Mouse (Mus musculus) c-Kit-positive CD71-positive TER-119-positive erythroid progenitor cells, embryonic 14.5 days (primary cell): ENCODE results near the gene Tm4sf5.
"Not testable (repeated sequence)": the region's sequence is repeated elsewhere in the genome, so short reads cannot be mapped to it uniquely, and the experiment has no call there.

Source experiments
- DNase-seq: peaks from one replicate; pipeline ENCODE4 v3.0.0-alpha.2; 2013; ENCODE audit warnings: low spot score

Gene Tm4sf5

GRCm38 (mm10) chr11:70509753-70510564 is 4.9 kb downstream of the Tm4sf5 start:
- no peak for DNase-seq

- no peak for DNase-seq
Observed at GRCm38 (mm10) chr11:70511242-70511641, 6.2 kb downstream of the Tm4sf5 start.

DNA sequence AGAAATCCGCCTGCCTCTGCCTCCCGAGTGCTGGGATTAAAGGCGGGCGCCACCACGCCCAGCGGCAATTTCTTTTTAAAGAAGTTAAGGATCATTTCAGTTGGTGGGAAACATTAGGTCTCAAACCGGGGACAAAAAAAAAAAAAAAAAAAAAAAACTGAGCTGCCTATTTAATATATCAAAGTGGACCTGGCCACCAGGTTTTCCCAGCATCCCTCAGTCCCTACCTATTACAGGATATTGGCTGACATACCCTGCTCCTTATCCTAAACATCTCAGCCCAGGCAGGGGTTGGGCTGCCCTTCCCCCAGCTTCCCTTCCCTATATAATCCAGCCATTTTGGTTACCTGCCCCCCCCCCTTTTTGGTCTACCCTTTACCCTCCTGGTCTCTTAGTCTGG is 6.8 kb downstream of the Tm4sf5 start:
- no peak for DNase-seq

GRCm38 (mm10) chr11:70512709-70513342 is 7.8 kb downstream of the Tm4sf5 start:
- DNase-seq = no peak

DNA sequence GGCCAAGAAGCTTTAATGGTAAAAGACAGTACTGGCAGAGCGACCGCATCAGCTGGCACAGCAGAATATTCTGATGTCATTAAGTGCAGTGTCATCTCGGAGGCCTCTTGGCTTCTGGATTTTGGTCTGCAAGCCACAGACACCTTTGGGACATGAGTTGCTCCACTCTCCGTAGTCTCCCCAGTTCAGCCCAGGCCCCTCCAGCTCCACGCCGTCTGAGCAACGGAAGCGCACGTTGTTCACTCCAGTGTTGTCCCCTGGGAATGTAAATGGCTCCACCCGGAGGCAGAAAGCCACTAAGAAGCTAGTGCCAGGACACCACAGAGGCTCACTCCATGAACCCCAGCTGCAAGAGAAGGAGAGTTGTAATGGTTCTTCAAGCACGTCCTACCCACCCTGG is 8.5 kb downstream of the Tm4sf5 start:
- no peak for DNase-seq

DNA sequence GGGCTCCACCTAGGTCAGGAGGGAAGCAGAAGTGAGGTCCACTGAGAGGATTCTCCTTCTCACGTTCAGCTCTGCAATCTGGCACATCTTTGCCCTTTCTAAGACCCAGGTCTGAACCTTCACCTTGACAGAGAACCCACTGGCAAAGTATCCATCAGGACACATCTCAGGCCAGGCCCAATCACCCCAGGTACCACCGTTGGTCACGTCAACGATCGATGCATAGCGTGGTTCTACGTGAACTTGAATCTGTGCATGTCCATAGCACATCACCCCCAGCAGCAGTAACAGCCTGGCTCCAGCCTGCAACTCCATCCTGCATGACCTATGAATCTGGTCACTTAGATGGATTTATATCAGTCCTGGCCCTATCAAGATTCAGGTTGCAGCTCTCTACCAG is 9.2 kb downstream of the Tm4sf5 start, which contains the start of gene Vmo1:
Gene Vmo1 (minus strand): TSS at position 329 of the 400 bp plus-strand sequence.
- DNase-seq = no peak

- DNase-seq = peak; percentile 59
Observed at GRCm38 (mm10) chr11:70516352-70516751, 11.3 kb downstream of the Tm4sf5 start.

DNA sequence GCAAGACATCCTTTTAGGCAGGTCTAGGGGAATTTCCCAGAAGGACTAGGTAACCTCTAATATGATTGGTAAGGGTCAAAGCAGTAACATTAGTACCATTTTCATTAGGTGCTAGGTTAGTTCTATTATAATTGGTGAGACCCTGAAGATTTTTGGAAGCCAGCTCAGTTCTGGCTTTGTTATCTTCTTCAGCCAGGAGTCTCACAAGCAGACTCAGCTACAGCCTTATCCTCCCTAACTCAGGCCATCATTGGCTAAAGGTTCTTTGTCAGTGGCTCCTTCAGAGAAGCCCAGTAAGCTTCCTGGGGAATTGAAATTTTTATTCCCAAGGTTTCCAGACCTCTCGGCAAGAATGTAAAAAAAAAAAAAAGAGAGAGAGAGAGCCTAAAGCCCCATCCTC is 13.4 kb downstream of the Tm4sf5 start:
- DNase-seq = no peak

DNA sequence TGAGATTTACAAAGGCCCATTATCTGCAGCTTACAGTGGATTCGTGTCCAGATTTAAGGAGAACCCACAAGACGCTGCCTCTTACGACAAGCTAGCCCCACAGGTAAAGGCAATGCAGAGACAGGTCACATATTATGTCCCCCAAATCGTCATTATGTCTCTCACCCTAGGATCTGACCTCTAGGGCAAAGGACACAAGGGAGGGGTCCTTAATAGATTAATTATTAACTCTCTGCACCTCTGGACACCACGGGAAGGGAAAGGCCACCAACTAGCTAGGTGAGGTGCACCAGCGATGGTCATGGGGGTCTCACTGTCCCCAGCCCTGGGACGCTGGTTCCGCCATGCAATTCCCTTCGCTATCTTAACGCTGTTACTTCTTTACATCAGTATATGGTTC is 13.9 kb downstream of the Tm4sf5 start, which contains the start of gene Gltpd2:
Gene Gltpd2 (plus strand): TSS at position 274 of the 400 bp plus-strand sequence.
- DNase-seq = no peak

DNA sequence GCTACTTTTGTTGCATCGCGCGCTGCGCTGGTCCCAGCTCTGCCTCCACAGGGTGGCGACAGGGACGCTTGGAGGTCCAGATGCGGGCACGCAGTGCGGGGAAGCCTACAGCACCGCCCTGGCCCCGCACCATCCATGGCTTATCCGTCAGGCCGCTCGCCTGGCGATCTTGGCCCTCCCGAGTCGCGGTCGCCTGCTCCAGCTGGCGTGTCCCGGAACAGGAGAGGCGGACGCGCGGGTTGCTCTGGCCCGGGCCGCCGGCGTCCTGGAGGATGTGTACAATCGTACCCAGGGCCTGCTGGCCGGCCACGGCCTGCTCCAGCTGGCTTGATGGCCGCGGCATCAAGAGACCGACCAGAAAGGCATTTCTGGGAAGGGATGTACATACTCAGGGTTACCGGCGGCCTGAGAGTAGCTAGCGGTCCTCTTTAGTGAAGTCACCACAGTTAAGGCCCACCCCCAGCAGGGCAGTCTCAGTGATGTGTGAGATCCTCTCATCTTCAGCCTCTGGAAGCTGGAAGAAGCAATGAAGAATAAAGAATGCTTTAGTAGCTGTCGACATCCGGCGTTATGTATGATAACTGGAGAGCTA is 15.2 kb downstream of the Tm4sf5 start:
- no peak for DNase-seq

- DNase-seq = not testable (repeated sequence)
Observed at GRCm38 (mm10) chr11:70523306-70523989, 18.4 kb downstream of the Tm4sf5 start.

- no peak for DNase-seq
Observed at GRCm38 (mm10) chr11:70524782-70525181, 19.7 kb downstream of the Tm4sf5 start.

GRCm38 (mm10) chr11:70525184-70525678 is 20.2 kb downstream of the Tm4sf5 start, which contains the start of gene Psmb6:
Psmb6 (plus strand) TSS chr11:70525367.
- DNase-seq = peak; percentile 95

DNA sequence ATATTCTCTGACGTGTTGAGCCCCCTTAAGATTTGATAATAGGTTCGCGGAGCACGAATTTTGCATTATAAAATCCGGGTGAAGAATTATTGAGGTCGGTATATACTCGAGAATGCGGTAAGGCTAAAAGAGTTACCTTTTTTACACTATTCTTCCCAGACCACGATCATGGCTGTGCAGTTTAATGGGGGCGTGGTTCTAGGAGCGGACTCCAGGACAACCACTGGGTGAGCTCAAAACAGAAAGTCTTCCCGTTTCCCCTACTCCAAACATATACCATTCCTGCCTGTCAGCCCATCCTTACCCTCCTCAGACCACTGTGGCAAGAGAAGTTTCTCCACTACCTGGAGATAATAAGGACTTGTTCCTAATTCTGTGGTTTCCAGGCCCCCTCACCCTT is 20.7 kb downstream of the Tm4sf5 start:
- no peak for DNase-seq

DNA sequence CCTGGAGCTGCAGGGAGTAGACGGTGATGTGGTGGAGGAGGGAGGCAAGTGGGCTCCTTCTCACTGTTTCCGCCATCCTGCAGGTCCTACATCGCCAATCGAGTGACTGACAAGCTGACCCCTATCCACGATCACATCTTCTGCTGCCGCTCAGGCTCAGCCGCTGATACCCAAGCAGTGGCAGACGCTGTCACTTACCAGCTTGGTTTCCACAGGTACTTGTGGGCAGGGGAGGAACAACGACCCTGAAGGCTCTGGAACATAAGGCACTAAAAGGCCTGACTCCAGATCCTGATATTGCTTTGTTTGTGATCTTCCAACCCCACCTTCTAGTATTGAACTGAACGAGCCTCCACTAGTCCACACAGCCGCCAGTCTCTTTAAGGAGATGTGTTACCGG is 21.2 kb downstream of the Tm4sf5 start:
- no peak for DNase-seq

- no peak for DNase-seq
Observed at GRCm38 (mm10) chr11:70528610-70529009, 23.6 kb downstream of the Tm4sf5 start.

GRCm38 (mm10) chr11:70531065-70531464 is 26.0 kb downstream of the Tm4sf5 start:
- not testable (repeated sequence) for DNase-seq

DNA sequence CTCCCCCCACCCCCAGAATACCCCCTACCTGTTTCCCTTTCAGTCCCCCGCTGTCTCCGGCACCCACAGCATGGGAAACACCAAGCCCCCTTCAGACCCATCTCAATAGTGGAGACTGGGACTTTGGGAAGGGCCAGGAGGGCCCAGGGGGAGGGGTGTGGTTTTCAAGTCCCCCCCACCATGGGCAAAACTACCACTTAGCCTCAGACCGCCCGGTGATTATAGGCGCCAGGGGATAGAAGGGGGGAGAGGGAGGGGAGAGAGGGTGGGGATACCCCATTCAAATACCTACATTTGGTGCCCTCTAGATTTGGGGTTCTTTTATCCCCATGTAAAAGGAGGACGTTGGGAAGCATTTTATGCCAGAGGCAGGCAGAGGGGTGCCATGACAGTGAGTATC is 27.8 kb downstream of the Tm4sf5 start, which contains the start of gene Gm40193:
Gene Gm40193 (minus strand): TSS at position 101 of the 400 bp plus-strand sequence.
- no peak for DNase-seq

DNA sequence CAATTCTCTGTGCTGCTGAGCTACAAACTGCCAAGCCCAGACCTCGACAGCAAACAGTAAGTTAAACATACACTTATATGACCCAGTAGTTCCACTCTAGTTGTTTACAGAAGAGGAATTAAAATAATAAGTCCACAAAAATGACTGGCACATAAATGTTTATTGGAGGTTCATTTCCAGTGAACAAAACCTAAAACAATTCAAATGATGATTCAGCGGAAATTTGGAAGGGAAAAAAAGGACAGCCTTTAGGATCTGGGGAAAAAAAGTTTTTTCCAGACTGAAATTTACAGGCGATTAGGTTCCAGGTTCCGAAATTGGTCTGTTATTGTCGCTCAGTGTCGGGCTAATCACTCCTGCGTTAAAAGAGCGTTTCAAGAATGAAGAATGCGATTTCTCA is 34.4 kb downstream of the Tm4sf5 start:
- no peak for DNase-seq

DNA sequence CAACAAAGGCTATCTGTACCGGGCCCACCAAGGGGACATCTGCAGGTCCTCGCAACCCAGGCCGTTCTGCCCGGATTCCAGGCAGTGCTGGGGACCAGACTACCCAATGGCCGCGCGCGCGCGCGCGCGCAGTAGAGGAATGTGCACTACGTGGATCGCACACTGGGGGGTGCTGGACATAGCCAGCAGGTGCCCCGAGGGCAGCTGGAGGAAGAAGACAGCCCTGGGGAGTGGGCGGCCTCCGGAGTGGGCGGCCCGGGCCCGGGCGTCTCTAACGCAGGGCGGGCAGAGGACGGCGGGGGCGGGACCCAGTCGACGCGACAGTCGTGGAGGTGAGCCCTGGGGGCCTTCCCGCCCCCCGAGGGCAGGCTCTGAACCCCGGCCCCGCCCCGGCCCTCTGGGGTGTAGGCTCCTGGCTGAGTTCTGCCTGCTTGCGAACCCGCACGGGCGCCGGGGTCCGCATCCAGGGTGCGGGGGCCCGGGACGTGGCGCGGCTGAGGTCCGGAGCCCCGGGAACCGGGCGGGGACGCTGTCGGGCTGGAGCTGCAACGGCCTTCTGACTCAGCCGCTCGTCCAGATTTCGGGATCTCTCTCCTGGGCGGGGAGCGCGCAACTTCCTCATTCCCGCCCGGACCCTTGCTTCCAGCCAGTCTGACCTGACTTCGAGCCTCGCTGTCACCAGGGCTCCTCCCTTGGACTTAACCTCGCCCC is 35.0 kb downstream of the Tm4sf5 start, which contains the start of gene Pld2:
Gene Pld2 (plus strand): TSS at position 188 of the 711 bp plus-strand sequence.
- peak; percentile 57 for DNase-seq

DNA sequence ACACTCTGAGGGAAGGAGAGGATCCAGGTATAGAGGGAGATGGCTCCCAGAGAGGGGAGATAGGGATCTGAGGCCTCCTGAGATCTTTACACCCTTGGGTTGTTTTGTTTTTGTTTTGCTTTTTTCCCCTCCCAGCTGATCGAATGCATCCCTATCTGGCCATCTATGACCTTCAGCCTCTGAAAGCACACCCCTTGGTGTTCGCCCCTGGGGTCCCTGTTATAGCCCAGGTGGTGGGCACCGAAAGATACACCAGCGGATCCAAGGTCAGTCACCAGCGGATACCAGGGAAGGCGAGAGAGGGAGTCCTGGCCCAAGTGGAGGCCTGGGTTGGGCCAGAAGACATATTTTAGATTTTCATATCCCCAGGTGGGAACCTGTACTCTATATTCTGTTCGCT is 35.9 kb downstream of the Tm4sf5 start:
- DNase-seq = no peak
